Mouse (Mus musculus) ES-E14 (cell line): ENCODE measurements around the gene Mast2. TPM values are rescaled to one million over a fixed set of nuclear protein-coding genes. Genes with fewer than 3 reads are reported as not detected.

ENCODE experiments used
- DNase-seq: peaks from one replicate; pipeline ENCODE4 v3.0.0-alpha.2; 2013; ENCODE audit warnings: low read depth, low spot score
- H3K27ac ChIP-seq: 2 replicates; pipeline ENCODE4 v1.5.1; 2012; ENCODE audit warnings: low read depth, mild to moderate bottlenecking, low read length, moderate library complexity, mixed read lengths; ENCODE audit not compliant: poor library complexity, insufficient read depth, severe bottlenecking
- H3K36me3 ChIP-seq: 2 replicates; pipeline ENCODE4 v1.6.1; 2012; ENCODE audit warnings: mild to moderate bottlenecking, low read length, moderate library complexity, mixed read lengths; ENCODE audit not compliant: control insufficient read depth, poor library complexity, insufficient read depth, severe bottlenecking
- H3K4me1 ChIP-seq, 2 experiments: fragments of 150-350 bp in 1 of 2; sonication (generic) in 1 of 2; 2 replicates each; pipeline ENCODE4 v1.6.1; 2012; ENCODE audit warnings: low read length in 2 of 2, mild to moderate bottlenecking in 1 of 2, mixed read lengths in 1 of 2; ENCODE audit not compliant: control insufficient read depth in 2 of 2, insufficient read depth in 2 of 2, poor library complexity in 1 of 2
- H3K4me3 ChIP-seq, 2 experiments: fragments of 150-350 bp in 1 of 2; sonication (generic) in 1 of 2; 2 replicates each; pipeline ENCODE4 v1.5.1; 2012; ENCODE audit warnings: low read length in 2 of 2, low read depth in 1 of 2, mild to moderate bottlenecking in 1 of 2, mixed read lengths in 1 of 2; ENCODE audit not compliant: insufficient read depth in 1 of 2, poor library complexity in 1 of 2, severe bottlenecking in 1 of 2
- H3K9ac ChIP-seq: 2 replicates; pipeline ENCODE4 v1.6.1; 2012; ENCODE audit warnings: low read depth, mild to moderate bottlenecking, low read length, mixed read lengths; ENCODE audit not compliant: poor library complexity, insufficient read depth, severe bottlenecking
- H3K9me3 ChIP-seq: fragments of 150-350 bp; sonication (generic); 2 replicates; pipeline ENCODE4 v1.6.1; 2012; ENCODE audit warnings: low read depth, mild to moderate bottlenecking, low read length; ENCODE audit not compliant: control insufficient read depth, insufficient read depth
- CHD2 ChIP-seq: IDR thresholded peaks from 2 replicates; pipeline ENCODE4 v1.6.1; 2014; ENCODE audit warnings: mild to moderate bottlenecking, low read depth, low read length, inconsistent platforms
- HCFC1 ChIP-seq: IDR thresholded peaks from 2 replicates; pipeline ENCODE4 v1.6.1; 2012; ENCODE audit warnings: low read length, inconsistent platforms, borderline replicate concordance; ENCODE audit not compliant: insufficient read depth
- MAFK ChIP-seq: IDR thresholded peaks from 2 replicates; pipeline ENCODE4 v1.6.1; 2014; ENCODE audit warnings: mild to moderate bottlenecking, low read depth, low read length, inconsistent platforms; ENCODE audit not compliant: insufficient read depth
- ZC3H11A ChIP-seq: IDR thresholded peaks from 2 replicates; pipeline ENCODE4 v1.6.1; 2012; ENCODE audit warnings: low read depth, mild to moderate bottlenecking, inconsistent platforms, low read length, borderline replicate concordance
- ZNF384 ChIP-seq: IDR thresholded peaks from 2 replicates; pipeline ENCODE4 v1.6.1; 2012; ENCODE audit warnings: low read depth, low read length, inconsistent platforms
- in situ Hi-C, 2 experiments: fragments of 600-800 bp; cut with MboI; formaldehyde crosslinking; loops; one replicate each; pipeline ENCODE4 v1.15.1; 2025; ENCODE audit warnings: low sequenced_read_pairs in 2 of 2, inconsistent platforms in 1 of 2; ENCODE audit not compliant: unreplicated experiment in 2 of 2
- total RNA-seq: library from RNA; depleted of rRNA; stranded (reverse); fragments of 300-350 nt; gene quantifications from 2 replicates; pipeline ENCODE4 v1.2.3, GENCODE M21; 2012

The Mast2 gene
- total RNA-seq, 1 experiment = 28.4 TPM

GRCm38 (mm10) chr4:116336294-116336693, 127.7 kb downstream of the Mast2 start:
- in situ Hi-C loops = no loop called here
- no peaks in the 10 kb centered on the region for H3K9me3 ChIP-seq
- no peak overlapping the region for H3K9ac ChIP-seq
- no peaks in the 10 kb centered on the region for H3K36me3 ChIP-seq
- TF ChIP-seq HCFC1 (no peak), MAFK (no peak), CHD2 (peak; percentile 61; the same call in 1 of the 2 replicates), ZNF384 (no peak)
- 0 out of 4 replicates have a peak overlapping the region, but pooled peaks of 1 of the 2 experiments have one; percentile 24 for H3K4me3 ChIP-seq
- no peak overlapping the region for H3K27ac ChIP-seq
- no peaks in the 10 kb centered on the region for H3K4me1 ChIP-seq
- peak; percentile 4 for DNase-seq

- Histone ChIP-seq H3K4me1 (no peaks in the 10 kb centered on the region), H3K9ac (no peak overlapping the region), H3K27ac (no peak overlapping the region), H3K9me3 (no peaks in the 10 kb centered on the region), H3K36me3 (peaks cover 2% of the 10 kb centered on the region; the same call in 1 of the 2 replicates), H3K4me3 (no peak overlapping the region)
- in situ Hi-C loops = no loop called here
- DNase-seq = no peak
- no peak for TF ChIP-seq ZC3H11A
- TF ChIP-seq HCFC1 = no peak
Measured at GRCm38 (mm10) chr4:116329256-116329655, 134.7 kb downstream of the Mast2 start.

GRCm38 (mm10) chr4:116322127-116322526, 141.9 kb downstream of the Mast2 start:
- TF ChIP-seq ZNF384 (no peak), HCFC1 (no peak)
- no peaks in the 10 kb centered on the region for H3K4me1 ChIP-seq
- in situ Hi-C loops = no loop called here
- H3K9ac ChIP-seq = no peak overlapping the region
- peaks cover 10% of the 10 kb centered on the region for H3K36me3 ChIP-seq
- DNase-seq = no peak
- H3K4me3 ChIP-seq = no peak overlapping the region
- H3K27ac ChIP-seq = no peak overlapping the region
- no peaks in the 10 kb centered on the region for H3K9me3 ChIP-seq

GRCm38 (mm10) chr4:116317575-116317974, 146.4 kb downstream of the Mast2 start:
- H3K9me3 ChIP-seq = no peaks in the 10 kb centered on the region
- no peak for DNase-seq
- no peak overlapping the region for H3K27ac ChIP-seq
- no peak overlapping the region for H3K4me3 ChIP-seq
- in situ Hi-C loops = no loop called here
- H3K9ac ChIP-seq = no peak overlapping the region
- TF ChIP-seq ZC3H11A = no peak
- no peak for TF ChIP-seq HCFC1
- no peak for TF ChIP-seq ZNF384
- TF ChIP-seq CHD2 = no peak
- H3K4me1 ChIP-seq = no peaks in the 10 kb centered on the region
- H3K36me3 ChIP-seq = peaks cover 16% of the 10 kb centered on the region

- Histone ChIP-seq H3K4me3 (no peak overlapping the region), H3K36me3 (peaks cover 17% of the 10 kb centered on the region), H3K27ac (no peak overlapping the region), H3K9ac (no peak overlapping the region), H3K9me3 (no peaks in the 10 kb centered on the region), H3K4me1 (no peaks in the 10 kb centered on the region)
- no peak for DNase-seq
- in situ Hi-C loops = no loop called here
- TF ChIP-seq MAFK (no peak), CHD2 (no peak), HCFC1 (no peak), ZC3H11A (no peak), ZNF384 (no peak)
Measured at GRCm38 (mm10) chr4:116304551-116304950, 159.4 kb downstream of the Mast2 start.
